Mouse (Mus musculus): ENCODE results near the gene Atf6. TPM values are rescaled to one million over a fixed set of nuclear protein-coding genes. Genes with fewer than 3 reads are reported as not detected.

Atf6 gene
- polyA plus RNA-seq, 1 experiment from 2014 or later: 8.8 TPM

GRCm38 (mm10) chr1:170871961-170872360 is 4.4 kb upstream of the Atf6 start:
- WGBS: 92% methylated on average over 2 of the region's 2 CpGs
- Histone ChIP-seq H3K4me3 (replicated peaks) (no peak overlapping the region), H3K27me3 (replicated peaks) (no peaks in the 10 kb centered on the region), H3K27ac (no peak overlapping the region), H3K9ac (no peak overlapping the region), H3K4me1 (replicated peaks) (no peaks in the 10 kb centered on the region), H3K4me2 (replicated peaks) (no peak overlapping the region), H3K9me3 (no peaks in the 10 kb centered on the region), H3K36me3 (no peaks in the 10 kb centered on the region)
- ATAC-seq: no peak

- H3K4me2 ChIP-seq (replicated peaks): no peak overlapping the region
These were observed 3.8 kb upstream of the Atf6 start for GRCm38 (mm10) chr1:170871402-170871801.

GRCm38 (mm10) chr1:170868905-170869283 is 1.3 kb upstream of the Atf6 start:
- peak; percentile 26 for ATAC-seq
- peak overlapping the region; percentile 63 for H3K4me2 ChIP-seq (replicated peaks)
- H3K9ac ChIP-seq: peak overlapping the region; percentile 46
- peak overlapping the region; percentile 68 for H3K4me3 ChIP-seq (replicated peaks)
- H3K27ac ChIP-seq: no peak overlapping the region; the same call in 1 of the 2 replicates
- H3K9me3 ChIP-seq: no peaks in the 10 kb centered on the region
- no peaks in the 10 kb centered on the region for H3K27me3 ChIP-seq (replicated peaks)
- H3K4me1 ChIP-seq (replicated peaks): no peaks in the 10 kb centered on the region
- H3K36me3 ChIP-seq: no peaks in the 10 kb centered on the region
- WGBS: 16% methylated on average over 14 of the region's 14 CpGs

More at GRCm38 (mm10) chr1:170871402-170871801, 3.8 kb upstream of the Atf6 start:
- H3K4me3 ChIP-seq (replicated peaks): no peak overlapping the region
- no peaks in the 10 kb centered on the region for H3K36me3 ChIP-seq
- H3K27ac ChIP-seq: no peak overlapping the region
- WGBS: 87% methylated on average over 6 of the region's 6 CpGs
- no peaks in the 10 kb centered on the region for H3K27me3 ChIP-seq (replicated peaks)
- H3K9me3 ChIP-seq: no peaks in the 10 kb centered on the region
- ATAC-seq: no peak
- H3K4me1 ChIP-seq (replicated peaks): no peaks in the 10 kb centered on the region
- no peak overlapping the region for H3K9ac ChIP-seq

GRCm38 (mm10) chr1:170868107-170868904 is 735 bp upstream of the Atf6 start:
- Histone ChIP-seq H3K27ac (no peak overlapping the region; the same call in 1 of the 2 replicates), H3K9ac (peak overlapping the region; percentile 72), H3K4me1 (replicated peaks) (no peaks in the 10 kb centered on the region), H3K27me3 (replicated peaks) (no peaks in the 10 kb centered on the region), H3K36me3 (no peaks in the 10 kb centered on the region), H3K9me3 (no peaks in the 10 kb centered on the region), H3K4me3 (replicated peaks) (peak overlapping the region; percentile 68), H3K4me2 (replicated peaks) (peak overlapping the region; percentile 63)
- peak; percentile 89 for ATAC-seq
- WGBS: under 1% methylated on average over 33 of the region's 33 CpGs

DNA sequence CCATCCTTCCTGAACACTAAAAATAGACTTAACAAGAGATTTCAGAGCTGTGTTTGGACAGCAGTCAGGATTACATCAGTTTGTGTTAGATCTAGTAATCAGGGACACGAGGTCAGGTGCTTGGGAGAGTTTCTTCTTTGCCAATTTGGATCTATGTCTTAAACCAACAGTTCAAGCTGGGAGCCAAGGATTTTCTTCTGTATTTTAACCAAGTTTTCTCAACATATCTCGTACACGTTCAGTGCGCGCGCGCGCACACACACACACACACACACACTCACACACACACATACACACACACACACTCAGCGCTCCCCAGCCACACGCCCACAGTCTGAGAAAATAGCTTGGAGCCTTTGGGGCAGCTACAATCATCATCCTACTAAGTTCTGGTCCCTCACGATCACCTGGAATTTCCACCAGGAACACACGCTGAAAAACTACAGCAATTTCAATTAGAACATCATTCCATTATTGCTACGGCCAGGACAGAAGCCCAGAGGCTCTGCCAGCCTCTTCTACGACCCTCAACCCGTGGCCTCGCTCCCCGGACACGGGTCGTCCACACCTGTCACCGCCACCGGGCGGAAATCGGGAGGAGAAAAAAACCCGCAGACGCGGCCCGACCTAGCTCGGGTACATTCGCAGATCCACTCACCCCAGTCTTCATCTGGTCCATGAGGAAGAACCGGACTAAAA is 430 bp downstream of the Atf6 start:
- H3K27ac ChIP-seq: peak overlapping the region; percentile 70; the same call in 1 of the 2 replicates
- peak; percentile 58 for ATAC-seq
- WGBS: 3% methylated on average over 30 of the region's 30 CpGs

DNA sequence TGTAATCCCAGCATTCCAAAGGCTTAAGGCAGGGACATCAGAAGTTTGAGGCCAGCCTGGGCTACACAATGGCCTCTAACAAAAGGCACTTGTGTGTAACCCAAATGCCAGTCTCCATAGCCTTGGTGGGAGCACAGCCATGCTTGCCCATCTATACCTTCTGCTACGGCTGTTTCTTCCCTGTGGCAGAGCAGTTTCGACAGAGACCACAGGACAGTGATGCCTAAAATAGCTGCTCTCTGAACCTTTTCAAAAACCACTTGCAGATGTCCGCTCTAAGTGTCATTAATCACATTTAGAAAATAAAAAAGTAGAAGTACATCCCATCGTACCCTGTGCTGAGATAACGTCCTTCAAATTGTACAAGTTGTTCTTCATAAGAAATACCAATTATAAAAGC is 2.2 kb downstream of the Atf6 start:
- H3K4me2 ChIP-seq (replicated peaks): no peak overlapping the region
- ATAC-seq: no peak
- H3K36me3 ChIP-seq: no peaks in the 10 kb centered on the region
- H3K9me3 ChIP-seq: no peaks in the 10 kb centered on the region
- no peak overlapping the region for H3K27ac ChIP-seq
- no peaks in the 10 kb centered on the region for H3K4me1 ChIP-seq (replicated peaks)
- no peak overlapping the region for H3K9ac ChIP-seq
- H3K27me3 ChIP-seq (replicated peaks): no peaks in the 10 kb centered on the region
- WGBS: 80% methylated on average over 5 of the region's 5 CpGs
- H3K4me3 ChIP-seq (replicated peaks): no peak overlapping the region

More for the DNA sequence above, 430 bp downstream of the Atf6 start:
- no peaks in the 10 kb centered on the region for H3K27me3 ChIP-seq (replicated peaks)
- peak overlapping the region; percentile 72 for H3K9ac ChIP-seq
- H3K4me1 ChIP-seq (replicated peaks): no peaks in the 10 kb centered on the region
- H3K4me2 ChIP-seq (replicated peaks): peak overlapping the region; percentile 63
- no peaks in the 10 kb centered on the region for H3K9me3 ChIP-seq
- no peaks in the 10 kb centered on the region for H3K36me3 ChIP-seq
- H3K4me3 ChIP-seq (replicated peaks): peak overlapping the region; percentile 68

DNA sequence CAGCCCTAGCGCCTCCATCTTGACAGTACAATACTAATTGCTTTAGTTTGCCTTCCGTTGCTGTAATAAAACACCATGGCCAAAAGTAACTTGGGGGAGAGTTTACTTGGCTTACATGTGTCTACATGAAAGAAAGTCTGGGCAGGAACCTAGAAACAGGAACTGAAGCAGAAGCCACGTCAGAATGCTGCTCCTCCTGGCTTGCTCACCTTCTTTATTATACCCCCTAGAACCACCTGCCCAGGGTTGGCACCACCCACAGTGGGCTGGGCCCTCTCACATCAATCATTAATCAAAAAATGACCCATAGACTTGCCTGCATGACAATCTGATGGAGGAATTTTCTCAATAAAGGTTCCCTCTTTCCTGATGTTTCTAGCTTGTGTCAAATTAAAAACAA is 2.8 kb downstream of the Atf6 start:
- Histone ChIP-seq H3K9me3 (no peaks in the 10 kb centered on the region), H3K36me3 (no peaks in the 10 kb centered on the region), H3K9ac (no peak overlapping the region), H3K27me3 (replicated peaks) (no peaks in the 10 kb centered on the region), H3K27ac (no peak overlapping the region), H3K4me2 (replicated peaks) (no peak overlapping the region), H3K4me1 (replicated peaks) (no peaks in the 10 kb centered on the region), H3K4me3 (replicated peaks) (no peak overlapping the region)
- no peak for ATAC-seq
- WGBS: 63% methylated on average over 3 of the region's 3 CpGs

- ATAC-seq: no peak
These were observed 3.3 kb downstream of the Atf6 start for GRCm38 (mm10) chr1:170864234-170864633.

GRCm38 (mm10) chr1:170863033-170863432 is 4.5 kb downstream of the Atf6 start:
- H3K4me3 ChIP-seq (replicated peaks): no peak overlapping the region
- ATAC-seq: no peak
- no peak overlapping the region for H3K27ac ChIP-seq
- H3K4me1 ChIP-seq (replicated peaks): no peaks in the 10 kb centered on the region
- H3K4me2 ChIP-seq (replicated peaks): no peak overlapping the region
- H3K36me3 ChIP-seq: no peaks in the 10 kb centered on the region
- no peaks in the 10 kb centered on the region for H3K9me3 ChIP-seq
- WGBS: 59% methylated on average over 4 of the region's 4 CpGs
- H3K27me3 ChIP-seq (replicated peaks): no peaks in the 10 kb centered on the region
- no peak overlapping the region for H3K9ac ChIP-seq

More at GRCm38 (mm10) chr1:170864234-170864633, 3.3 kb downstream of the Atf6 start:
- Histone ChIP-seq H3K9me3 (no peaks in the 10 kb centered on the region), H3K4me2 (replicated peaks) (no peak overlapping the region), H3K4me1 (replicated peaks) (no peaks in the 10 kb centered on the region), H3K9ac (no peak overlapping the region), H3K27me3 (replicated peaks) (no peaks in the 10 kb centered on the region), H3K27ac (no peak overlapping the region), H3K4me3 (replicated peaks) (no peak overlapping the region), H3K36me3 (no peaks in the 10 kb centered on the region)

DNA sequence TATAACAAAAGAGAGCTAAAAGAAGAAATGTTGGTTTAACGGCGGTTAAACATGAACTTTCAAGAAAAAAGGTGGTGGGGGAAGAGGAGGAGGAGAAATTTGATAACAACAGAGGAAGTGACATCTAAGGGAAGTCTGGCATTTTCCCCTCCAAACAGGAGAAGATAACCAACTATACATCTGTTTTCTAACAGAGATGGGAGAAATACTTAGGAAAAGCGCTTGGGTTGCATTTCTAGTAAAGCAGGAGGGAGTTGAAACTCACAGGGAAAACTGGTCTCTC is 5.2 kb downstream of the Atf6 start:
- H3K9me3 ChIP-seq: no peaks in the 10 kb centered on the region
- no peaks in the 10 kb centered on the region for H3K27me3 ChIP-seq (replicated peaks)
- WGBS: 65% methylated on average over 3 of the region's 3 CpGs
- no peaks in the 10 kb centered on the region for H3K4me1 ChIP-seq (replicated peaks)
- H3K4me3 ChIP-seq (replicated peaks): no peak overlapping the region
- ATAC-seq: no peak
- no peaks in the 10 kb centered on the region for H3K36me3 ChIP-seq
- no peak overlapping the region for H3K9ac ChIP-seq
- no peak overlapping the region for H3K4me2 ChIP-seq (replicated peaks)
- no peak overlapping the region for H3K27ac ChIP-seq

- no peak for ATAC-seq
- Histone ChIP-seq H3K9me3 (no peaks in the 10 kb centered on the region), H3K4me1 (replicated peaks) (no peaks in the 10 kb centered on the region), H3K9ac (no peak overlapping the region), H3K27ac (no peak overlapping the region), H3K27me3 (replicated peaks) (no peaks in the 10 kb centered on the region), H3K36me3 (no peaks in the 10 kb centered on the region), H3K4me2 (replicated peaks) (no peak overlapping the region), H3K4me3 (replicated peaks) (no peak overlapping the region)
- 57% methylated on average over 13 of the region's 13 CpGs for WGBS
These were observed 5.7 kb downstream of the Atf6 start for GRCm38 (mm10) chr1:170861671-170862434.

DNA sequence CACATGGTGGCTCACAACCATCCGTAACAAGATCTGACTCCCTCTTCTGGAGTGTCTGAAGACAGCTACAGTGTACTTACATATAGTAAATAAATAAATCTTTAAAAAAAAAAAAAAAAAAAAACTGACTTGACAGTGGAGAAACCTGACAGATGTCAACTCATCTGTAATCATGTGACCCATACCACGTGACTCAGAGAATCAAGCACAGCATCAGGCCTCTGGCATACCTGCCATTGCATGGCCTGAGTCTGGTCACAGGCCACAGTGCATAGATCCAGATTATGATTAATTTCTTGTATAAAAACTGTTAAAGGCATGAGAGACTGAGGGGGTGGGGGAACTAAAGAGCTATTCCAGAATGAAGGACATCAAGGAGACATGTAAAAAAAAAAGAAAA is 8.7 kb downstream of the Atf6 start:
- H3K4me3 ChIP-seq (replicated peaks): no peak overlapping the region
- no peaks in the 10 kb centered on the region for H3K27me3 ChIP-seq (replicated peaks)
- ATAC-seq: no peak
- no peaks in the 10 kb centered on the region for H3K9me3 ChIP-seq
- no peak overlapping the region for H3K4me2 ChIP-seq (replicated peaks)
- no peaks in the 10 kb centered on the region for H3K4me1 ChIP-seq (replicated peaks)
- H3K36me3 ChIP-seq: no peaks in the 10 kb centered on the region
- no peak overlapping the region for H3K27ac ChIP-seq
- 74% methylated on average over 2 of the region's 2 CpGs for WGBS
- H3K9ac ChIP-seq: no peak overlapping the region

All from intestine, embryonic 15.5 days (tissue).